Mouse (Mus musculus) gastrocnemius, postnatal 14 days (tissue): ENCODE measurements around the gene Mast4. TPM values are rescaled to one million over a fixed set of nuclear protein-coding genes. Genes with fewer than 3 reads are reported as not detected.

ENCODE experiments used
- DNase-seq: peaks from one replicate; pipeline ENCODE4 v3.0.0; 2021; ENCODE audit warnings: mixed read lengths
- intact Hi-C: fragments of 180-260 bp; cut with DNase I; formaldehyde crosslinking; loops from one replicate; pipeline ENCODE4 v1.15.1; 2025; ENCODE audit warnings: low total_unique reads
- total RNA-seq, 2 experiments: library from RNA; stranded (reverse); gene quantifications; 2 replicates each; pipeline ENCODE4 v1.2.3; 2021

Gene Mast4
- total RNA-seq, 2 experiments from 2014 or later = 28.0 to 31.2 TPM

DNA sequence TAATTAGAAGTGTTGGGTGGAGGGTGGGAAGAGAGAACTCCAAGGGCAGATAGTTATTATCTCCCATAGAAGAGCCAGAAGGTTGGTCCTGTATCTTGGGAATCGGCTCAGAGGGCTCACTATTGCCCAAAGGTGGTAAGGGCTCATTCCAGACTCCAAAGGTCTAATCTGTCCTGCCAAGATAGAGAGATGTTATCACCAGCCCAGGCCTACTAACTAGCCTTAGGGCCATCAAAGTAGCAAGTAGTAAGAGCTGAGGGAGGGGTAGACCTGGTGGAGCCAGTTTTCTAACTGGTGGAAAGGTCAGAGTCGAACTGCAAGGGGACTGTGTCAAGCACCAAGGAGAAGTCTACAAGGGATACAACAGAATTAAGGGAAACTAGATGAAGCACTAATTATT is 470.2 kb downstream of the Mast4 start:
- intact Hi-C loops = no loop called here
- DNase-seq = no peak

DNA sequence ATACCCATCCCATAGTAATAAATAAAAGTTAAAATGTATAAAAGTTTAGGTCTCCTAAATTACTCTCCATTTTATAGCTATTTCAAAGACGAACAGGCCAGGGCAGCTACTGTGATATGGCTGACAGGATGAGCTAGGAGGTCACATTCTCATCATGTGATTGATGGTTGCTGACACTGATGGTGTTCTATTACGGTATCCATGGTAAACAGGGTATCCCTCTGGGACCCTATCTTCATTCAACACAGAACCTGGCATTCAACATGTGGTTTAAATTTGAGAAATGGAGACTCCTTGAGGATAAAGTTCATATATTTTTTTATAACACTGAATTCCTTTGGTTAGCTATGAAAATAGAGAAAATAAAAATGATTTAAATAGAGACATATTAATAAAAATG is 471.3 kb downstream of the Mast4 start:
- intact Hi-C loops = no loop called here
- no peak for DNase-seq

DNA sequence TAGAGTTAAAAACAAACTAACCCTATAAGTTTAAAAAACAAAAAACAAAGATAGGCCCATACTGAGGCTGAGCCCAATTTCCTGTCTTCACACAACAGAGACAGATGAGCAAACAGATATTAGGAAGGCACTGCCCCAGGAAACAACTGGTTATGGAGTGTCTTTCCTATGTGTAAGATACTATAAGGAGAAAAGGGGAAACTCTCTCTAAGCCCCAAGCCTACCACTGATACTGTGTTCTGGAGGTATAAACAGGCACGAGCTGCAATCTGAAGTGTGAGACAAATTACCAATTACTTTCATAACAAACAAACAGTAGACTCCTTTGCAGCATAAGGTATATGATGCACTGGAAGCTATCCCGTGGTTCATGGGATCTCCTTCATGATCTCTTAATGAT is 471.9 kb downstream of the Mast4 start:
- DNase-seq = no peak
- intact Hi-C loops = no loop called here

DNA sequence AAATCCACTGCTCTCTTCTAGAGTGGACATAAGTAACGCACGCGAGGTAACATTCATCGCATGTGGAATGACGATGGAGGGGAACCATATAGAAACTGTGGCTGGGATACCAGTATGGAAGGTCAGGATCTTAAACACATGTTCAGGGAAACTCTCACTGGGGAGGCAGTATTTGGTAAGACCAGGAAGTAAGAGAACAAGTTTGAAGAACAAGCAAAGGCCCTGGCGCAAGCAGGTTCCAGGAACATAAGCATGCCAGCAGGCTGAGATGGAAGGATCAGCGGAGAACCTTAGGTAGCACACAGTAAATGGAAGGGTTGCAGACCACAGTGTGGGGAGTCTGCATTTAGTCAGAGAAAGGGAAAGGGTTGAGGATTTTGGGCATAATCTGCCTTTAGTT is 473.6 kb downstream of the Mast4 start:
- intact Hi-C loops = no loop called here
- DNase-seq = no peak

DNA sequence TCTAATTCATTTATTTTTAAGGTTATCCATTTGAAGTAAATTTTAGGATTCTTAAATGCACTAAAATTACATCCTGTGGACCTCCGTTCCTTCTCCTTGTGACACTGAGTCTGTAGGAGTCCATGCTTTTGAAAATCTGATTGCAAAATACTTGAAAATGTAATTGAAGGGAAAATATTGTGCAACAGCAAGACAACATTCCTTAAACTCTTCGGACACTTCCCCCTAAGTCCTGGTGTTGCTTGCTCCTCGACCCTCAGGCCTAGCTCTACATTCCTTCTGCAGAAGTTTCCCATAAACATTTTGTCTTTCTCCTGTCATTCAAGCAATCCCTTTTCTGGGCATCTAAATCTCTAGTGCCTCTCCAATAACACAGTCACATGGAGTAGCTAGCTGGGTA is 474.2 kb downstream of the Mast4 start:
- intact Hi-C loops = no loop called here

DNA sequence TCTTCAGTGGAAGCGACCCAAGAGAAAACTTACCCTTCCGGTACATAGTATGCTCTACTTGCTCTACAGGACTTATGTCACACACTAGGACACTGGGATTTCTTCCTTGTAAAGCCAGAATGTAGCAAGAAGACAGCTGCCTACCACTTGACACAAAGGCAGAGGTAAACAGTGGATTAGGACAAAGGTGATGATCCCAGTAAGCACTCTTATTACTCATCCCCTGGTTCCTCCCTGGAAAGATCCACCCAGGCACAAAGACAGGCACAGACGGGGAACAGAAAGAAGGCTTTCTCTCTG is 476.8 kb downstream of the Mast4 start:
- no peak for DNase-seq
- intact Hi-C loops = no loop called here

More for the DNA sequence above, 474.2 kb downstream of the Mast4 start:
- no peak for DNase-seq

DNA sequence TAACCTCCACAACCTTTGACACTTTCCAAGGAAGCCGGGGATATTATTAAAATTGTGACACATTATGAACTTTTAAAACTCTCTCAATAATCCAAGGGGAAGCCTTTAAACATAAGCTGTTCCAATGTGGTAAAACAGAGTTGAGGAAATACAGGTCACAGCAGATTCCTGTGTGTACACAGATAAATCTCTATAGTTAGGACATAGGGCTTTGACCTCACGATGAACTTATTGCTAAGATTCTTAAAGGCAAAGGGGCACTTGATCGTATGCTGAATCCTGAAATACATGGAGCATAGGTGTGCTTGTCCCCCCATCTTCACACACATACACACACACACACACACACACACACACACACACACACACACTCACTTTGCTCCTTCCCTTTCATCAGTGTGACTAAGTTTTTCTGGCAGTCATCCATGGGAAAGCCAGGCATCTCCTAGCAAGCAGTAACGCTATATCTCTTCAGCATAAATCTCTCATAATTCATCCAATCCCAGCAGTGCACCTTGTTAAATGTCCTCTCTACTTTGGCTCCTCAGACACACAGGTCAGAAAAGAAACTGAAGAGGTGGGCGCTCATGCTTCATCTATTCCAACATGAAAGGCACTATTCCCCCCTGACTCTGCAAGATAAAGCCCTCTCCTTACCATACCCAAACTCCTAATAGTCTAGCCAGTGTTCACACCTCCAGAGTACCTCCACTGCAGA is 477.3 kb downstream of the Mast4 start:
- no peak for DNase-seq
- intact Hi-C loops = no loop called here

DNA sequence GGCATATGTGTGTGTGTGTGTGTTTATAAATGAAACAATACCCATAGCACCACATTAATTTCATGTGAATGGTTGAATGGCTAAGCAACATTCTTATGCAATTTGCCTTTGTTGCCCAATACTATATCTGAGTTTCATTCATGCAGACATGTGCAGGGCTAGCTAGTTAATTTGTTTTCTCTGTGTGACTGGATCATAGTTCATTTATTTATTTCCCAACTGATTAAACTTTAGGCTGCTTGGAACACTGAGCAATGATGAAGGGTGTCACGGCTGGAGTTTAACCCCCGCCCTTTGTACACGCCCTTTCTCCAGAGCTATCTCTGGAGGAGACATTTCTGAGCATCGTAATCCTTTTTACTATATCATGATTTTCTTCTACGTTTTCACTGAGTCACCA is 481.4 kb downstream of the Mast4 start:
- intact Hi-C loops = no loop called here
- DNase-seq = no peak

DNA sequence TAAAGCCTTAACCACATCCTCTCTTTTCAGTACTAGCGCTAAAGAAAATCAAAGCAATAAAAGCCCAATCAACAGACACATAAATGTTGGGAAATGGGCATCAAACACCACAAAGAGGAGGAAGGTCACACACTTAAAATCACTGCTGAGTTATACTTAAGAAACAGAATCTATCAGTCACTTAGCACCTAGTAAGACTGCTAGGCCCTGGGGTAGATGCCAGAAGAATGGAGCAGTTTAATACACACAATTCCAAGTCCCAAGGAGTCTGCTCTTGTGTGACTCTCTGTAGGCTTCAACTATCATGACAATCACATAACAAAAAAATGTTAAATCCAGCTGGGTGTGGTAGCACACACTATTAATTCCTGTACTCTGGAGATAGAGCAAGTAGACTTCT is 483.0 kb downstream of the Mast4 start:
- DNase-seq = no peak
- intact Hi-C loops = no loop called here

DNA sequence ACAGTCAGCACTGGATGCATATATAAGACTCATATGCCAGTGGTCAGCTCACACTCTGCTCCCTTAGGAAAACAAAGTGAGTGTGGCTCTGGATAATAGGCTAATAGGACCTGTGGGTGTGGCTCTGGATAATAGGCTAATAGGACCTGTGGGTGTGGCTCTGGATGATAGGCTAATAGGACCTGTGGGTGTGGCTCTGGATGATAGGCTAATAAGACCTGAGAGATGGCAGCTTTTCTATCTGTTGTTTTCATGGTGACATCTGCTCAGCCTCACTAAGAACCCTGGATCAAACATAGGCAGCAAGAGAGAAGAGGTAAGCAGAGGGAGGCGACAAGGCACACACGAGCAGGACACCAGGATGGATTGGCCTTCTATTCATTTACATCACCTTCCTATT is 483.7 kb downstream of the Mast4 start:
- intact Hi-C loops = no loop called here
- no peak for DNase-seq

DNA sequence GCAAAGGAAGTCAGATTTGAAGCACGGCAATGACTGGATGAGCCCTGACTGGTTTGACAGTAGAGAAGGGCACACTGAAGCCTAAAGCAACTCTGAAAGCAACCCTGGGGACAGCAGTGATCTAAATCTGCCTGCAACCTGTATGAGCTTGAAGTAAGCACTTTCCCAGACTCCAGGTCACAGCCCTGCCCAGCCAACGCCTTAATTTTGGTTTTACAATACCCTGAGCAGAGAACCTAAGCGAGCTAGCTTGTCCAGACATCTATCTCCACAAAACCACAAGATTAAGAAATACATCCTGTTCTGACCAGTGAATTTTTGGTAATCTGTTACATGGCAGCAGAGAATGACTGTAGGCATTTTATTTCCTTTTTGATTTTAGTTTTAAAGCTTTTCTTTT is 485.2 kb downstream of the Mast4 start:
- no peak for DNase-seq
- intact Hi-C loops = no loop called here

DNA sequence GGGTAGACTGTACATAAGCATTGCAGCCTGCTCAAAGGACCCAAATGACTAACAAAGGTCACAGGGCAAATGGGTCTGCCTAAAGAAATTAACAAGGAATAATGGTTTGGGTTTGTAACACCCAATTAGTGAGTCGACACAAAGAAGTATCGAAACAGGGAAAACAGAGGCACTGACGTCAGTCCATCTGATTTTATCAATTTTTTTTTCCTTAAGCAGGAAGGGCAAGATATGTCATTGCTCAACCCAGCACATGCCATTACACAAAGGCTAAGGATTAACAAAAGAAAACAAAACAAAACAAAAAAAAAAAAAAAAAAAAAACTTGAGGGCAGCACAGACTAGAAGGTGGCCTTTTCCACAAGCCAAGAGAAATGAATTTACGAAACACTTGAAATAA is 487.8 kb downstream of the Mast4 start:
- intact Hi-C loops = no loop called here

DNA sequence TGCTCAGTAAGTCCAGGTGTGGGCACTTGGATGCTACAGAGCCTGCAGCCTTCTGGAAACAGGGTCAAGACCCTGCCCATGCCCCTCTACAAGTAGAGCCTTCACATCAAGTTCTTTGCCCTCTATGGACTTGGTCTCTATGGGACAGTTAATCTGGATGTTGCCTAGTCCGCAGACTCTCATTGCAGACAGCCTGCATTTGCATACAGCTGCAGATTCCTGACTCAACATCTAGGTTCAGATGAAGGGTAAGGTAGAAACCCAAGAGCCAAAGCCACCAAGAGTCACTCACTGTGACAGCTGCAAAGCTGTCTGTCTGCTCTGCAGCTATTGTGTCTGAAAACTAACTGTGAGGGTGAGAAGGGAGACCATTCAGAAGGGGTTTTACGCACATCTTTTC is 491.6 kb downstream of the Mast4 start:
- intact Hi-C loops = no loop called here
- DNase-seq = no peak

More for the DNA sequence above, 487.8 kb downstream of the Mast4 start:
- no peak for DNase-seq

DNA sequence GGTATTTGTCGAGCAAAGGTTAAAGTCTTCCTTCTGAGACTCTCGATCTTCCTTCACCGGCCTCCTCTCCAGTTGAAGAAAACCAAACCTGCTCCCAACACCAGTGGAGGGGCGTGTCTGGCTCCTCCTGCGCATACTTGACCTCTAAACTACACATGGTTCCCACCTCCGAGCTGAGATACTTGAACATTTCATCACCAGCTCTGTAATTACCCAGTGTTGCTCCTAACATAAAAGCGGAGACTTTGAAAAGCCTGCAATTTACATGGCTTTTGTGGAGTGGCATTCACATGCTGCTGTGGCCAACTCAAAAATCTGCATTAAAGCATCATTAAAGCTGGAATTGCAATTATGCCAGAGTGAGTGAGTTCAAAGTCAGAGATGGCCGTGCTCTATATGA is 492.1 kb downstream of the Mast4 start:
- no peak for DNase-seq
- intact Hi-C loops = no loop called here

DNA sequence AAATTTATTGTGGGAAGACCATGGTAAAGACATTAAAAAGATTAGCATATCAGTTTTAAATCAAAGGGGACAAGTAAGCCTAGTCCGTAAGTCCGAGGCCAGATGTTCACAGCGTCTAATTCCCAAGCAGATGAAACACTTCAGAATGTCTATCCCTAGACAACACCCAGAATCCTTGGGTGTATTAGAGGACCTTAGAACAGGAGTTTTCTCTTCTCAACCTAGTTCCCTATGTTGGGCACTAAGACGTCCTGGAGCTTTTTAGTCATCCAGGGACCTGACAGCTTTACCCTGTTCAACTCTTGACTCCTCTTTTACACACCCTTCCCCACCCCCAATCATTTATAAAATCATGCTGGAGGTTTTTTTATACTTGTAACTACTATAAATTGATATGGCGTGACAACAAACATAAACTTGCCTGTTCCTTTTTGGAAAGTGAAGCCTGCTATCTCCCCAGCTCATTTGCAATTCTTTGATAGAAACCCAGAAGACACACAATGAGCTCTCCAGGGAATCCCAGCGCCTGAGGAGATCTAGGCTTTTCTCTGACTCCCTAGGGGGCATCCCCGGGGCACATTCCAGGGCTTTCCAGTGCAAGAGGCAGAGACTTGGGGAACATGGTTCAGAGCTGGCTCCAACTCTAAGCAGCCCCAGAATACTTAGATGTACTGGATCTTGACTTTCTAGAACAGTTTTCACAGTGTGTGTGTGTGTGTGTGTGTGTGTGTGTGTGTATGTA is 494.4 kb downstream of the Mast4 start:
- no peak for DNase-seq
- intact Hi-C loops = no loop called here

DNA sequence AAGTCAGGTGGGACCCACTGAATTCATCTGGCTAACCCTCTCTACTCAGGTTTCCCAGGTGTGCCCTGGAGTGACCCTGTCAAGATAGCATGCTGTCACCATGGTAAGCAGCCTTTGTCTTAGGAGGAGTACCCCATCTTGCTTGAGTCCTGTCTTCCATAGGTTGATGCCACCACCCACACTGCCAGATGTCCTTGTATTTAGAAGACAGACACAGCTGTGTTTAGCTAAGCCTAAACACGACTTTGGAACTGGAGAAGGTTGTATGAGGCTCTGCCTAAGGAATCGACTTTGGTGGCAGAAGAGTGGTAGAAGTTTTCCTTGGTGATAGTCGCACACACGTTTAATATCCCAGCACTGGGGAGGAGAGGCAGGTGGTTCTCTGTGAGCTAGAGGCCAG is 496.9 kb downstream of the Mast4 start:
- DNase-seq = no peak

DNA sequence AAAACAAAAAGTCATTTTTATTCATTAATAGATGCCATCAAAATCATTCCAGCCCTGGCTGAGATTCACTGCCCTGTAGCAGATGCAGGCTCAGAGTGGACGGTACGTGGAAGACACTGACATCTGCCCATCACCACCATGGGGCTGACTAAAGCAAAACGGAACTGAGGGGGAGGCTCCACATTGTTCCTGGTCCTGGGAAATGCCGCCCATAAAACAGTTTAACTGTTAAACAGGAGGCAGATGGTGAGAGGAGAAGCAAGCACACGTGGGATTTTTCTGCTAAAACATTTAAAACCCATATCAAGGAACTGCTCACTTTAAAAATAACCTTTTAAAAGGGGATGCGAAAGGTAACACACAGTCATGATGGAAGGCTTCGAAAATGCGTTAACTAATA is 499.0 kb downstream of the Mast4 start:
- no peak for DNase-seq
- intact Hi-C loops = no loop called here

More for the DNA sequence above, 496.9 kb downstream of the Mast4 start:
- intact Hi-C loops = no loop called here

DNA sequence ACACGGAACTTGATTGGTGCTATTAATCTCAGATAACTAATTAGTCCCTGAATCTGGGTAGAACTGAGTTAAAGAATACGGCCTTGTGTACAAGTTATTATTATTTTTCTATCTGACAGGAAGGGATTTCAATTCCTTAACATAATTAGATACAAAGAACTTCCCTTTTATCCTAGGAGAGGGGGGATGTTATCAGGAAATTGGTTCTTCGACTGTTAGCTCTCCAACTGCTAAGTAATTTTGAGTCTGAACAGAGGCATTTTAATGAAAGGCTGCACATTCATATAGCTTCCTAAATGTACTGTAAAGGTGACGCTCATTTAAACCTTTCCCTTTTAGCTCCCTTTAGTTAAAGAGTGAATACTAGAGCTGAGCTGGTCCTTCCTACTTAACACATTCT is 516.0 kb downstream of the Mast4 start:
- DNase-seq = no peak
- intact Hi-C loops = loop anchor here (10.0 kb wide), 1 partner anchor 87 kb away; no protein-coding TSS in a partner anchor

DNA sequence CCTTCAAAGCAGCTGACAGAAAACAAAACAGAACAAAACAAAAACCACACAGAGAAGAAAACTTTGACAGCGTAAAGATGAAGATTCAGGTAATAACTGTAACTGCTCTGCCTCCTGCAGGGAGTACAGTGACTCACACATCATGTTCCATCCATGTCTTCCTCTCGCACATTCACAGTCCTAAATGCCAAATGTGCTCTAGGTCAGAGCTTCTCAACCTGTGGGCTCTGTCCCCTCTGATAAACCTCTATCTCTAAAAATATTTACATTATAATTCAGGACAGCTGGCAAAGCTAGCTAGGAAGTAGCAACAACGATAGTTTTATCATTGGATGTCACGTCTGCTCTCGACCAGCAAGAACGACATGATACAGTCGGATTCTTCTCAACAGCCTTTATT is 517.6 kb downstream of the Mast4 start:
- intact Hi-C loops = loop anchor here (10.0 kb wide), 1 partner anchor 88 kb away; no protein-coding TSS in a partner anchor
- no peak for DNase-seq

DNA sequence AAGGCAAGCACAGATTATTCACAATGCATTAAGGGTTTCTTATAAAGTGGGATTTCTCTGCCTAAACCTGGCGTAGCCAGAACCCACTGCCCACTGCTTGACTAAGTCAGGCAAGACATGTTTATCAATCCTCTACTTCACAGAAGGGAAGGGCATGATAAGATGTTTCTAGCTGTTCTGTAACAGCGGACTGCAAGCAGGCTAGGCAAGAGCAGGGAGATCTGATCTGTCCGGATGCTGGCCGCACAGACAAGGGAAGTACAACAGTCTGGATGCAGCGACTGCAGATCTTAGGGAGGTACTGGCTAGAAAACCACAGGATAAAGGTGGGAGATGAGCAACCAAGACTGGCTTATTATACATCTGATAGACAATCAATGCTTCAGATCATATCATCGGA is 519.1 kb downstream of the Mast4 start:
- intact Hi-C loops = loop anchor here (10.0 kb wide), 1 partner anchor 90 kb away; no protein-coding TSS in a partner anchor
- DNase-seq = no peak

DNA sequence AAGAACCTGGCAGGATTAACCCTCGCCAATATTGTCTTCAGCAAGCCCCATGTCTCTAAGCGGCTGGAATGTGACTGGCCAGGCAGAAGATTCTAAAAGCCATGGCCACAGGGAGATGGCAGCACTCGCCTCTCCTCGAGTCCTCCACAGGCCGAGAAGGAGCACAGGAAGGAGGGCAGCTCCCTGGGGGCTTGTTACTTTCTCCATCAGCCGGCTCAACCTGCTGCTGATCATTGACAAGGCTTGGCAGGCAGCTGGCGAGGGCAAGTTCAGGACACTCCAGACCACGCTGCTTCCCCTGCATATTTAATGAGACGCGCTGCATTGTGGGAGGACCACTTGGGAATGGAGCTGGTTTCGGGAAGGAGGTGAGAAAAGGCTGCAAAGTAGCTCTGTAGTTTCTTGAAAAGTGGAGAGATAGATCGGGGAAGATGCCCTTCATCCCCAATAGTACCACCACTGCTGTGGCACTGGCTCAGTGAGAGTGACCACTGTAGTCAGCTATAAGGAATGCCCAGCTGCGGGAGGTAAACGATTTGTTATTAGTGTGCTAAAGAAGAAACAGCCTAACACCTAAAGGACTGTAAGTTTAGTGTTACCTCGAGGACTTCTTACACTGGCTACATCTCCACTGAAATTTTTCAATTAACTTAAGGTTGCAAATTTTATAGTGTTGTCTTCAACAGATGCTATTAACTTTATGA is 523.0 kb downstream of the Mast4 start:
- intact Hi-C loops = loop anchor here (10.0 kb wide), 1 partner anchor 94 kb away; no protein-coding TSS in a partner anchor
- DNase-seq = peak; percentile 48
